Mouse (Mus musculus): Measurements from ENCODE around the gene Odf3b.

- TF ChIP-seq HCFC1 (IDR thresholded peaks at IDR 0.05; ENCODE audit: borderline replicate concordance, insufficient read depth, low read length) = no peak
- TF ChIP-seq ZC3H11A (IDR thresholded peaks at IDR 0.05; ENCODE audit: borderline replicate concordance, low read depth, low read length) = no peak
- no peak for TF ChIP-seq MAFK (IDR thresholded peaks at IDR 0.05; ENCODE audit: insufficient read depth, low read depth, low read length)
- TF ChIP-seq CHD2 (IDR thresholded peaks at IDR 0.05; ENCODE audit: low read depth, low read length) = no peak
Observed at GRCm38 (mm10) chr15:89339696-89340095, 39.4 kb downstream of the Odf3b start.
